Mouse (Mus musculus): ENCODE results near the gene Galnt7.

DNA sequence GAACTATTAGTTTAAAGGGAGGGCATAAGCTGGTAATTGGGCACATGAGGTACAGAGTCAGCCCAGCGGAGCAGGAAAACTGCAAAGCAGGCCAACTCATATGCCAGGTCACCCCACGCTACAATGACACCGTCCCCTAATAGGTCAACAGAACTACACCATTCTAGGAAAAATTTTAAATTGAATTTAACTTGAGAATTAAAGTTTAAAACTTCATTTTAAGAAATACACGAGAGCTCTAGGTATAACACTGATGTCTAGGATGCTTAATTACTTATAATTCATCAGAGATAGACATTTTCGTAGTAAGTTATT lies 67.7 kb downstream of the Galnt7 start:
- TF ChIP-seq CTCF (IDR thresholded peaks at IDR 0.05; ENCODE audit: low read depth, low read length) (no peak), POLR2A (IDR thresholded peaks at IDR 0.05; ENCODE audit: extremely low read depth, insufficient read depth, low read length) (no peak)
